In genomic region chr19:6242281-6242680, GRCm38 (mm10) we compare ENCODE assay signal across 8 mouse cellular contexts. TPM values are rescaled to one million over a fixed set of nuclear protein-coding genes. Genes with fewer than 3 reads are reported as not detected.
DNase-seq lines count a peak whose midpoint lies in the region; ATAC-seq and TF ChIP-seq lines count a peak whose summit lies in the region.

No protein-coding gene starts in this region.

- H3K36me3 ChIP-seq in forebrain, embryonic 14.5 days (ENCODE audit: control insufficient read depth, insufficient read depth, low read length) = peaks cover 14% of the 10 kb centered on the region
- H3K36me3 ChIP-seq in intestine, embryonic 14.5 days (ENCODE audit: control insufficient read depth, insufficient read depth, low read length) = peaks cover 29% of the 10 kb centered on the region
- peaks cover 31% of the 10 kb centered on the region for H3K36me3 ChIP-seq in liver, postnatal 0 days (replicated peaks; ENCODE audit: insufficient read depth, low read length)
- peaks cover 5% of the 10 kb centered on the region; the same call in 1 of the 2 replicates for H3K36me3 ChIP-seq in neural tube, embryonic 11.5 days (ENCODE audit: control insufficient read depth, insufficient read depth, low read length)

- H3K9me3 ChIP-seq in forebrain, embryonic 14.5 days (replicated peaks; ENCODE audit: control insufficient read depth, low read length) = no peaks in the 10 kb centered on the region
- no peaks in the 10 kb centered on the region for H3K9me3 ChIP-seq in intestine, embryonic 14.5 days (ENCODE audit: control insufficient read depth, low read length)
- H3K9me3 ChIP-seq in liver, postnatal 0 days (ENCODE audit: low read length) = no peaks in the 10 kb centered on the region
- H3K9me3 ChIP-seq in neural tube, embryonic 11.5 days (ENCODE audit: control insufficient read depth, low read length) = no peaks in the 10 kb centered on the region

- no peak for TF ChIP-seq EP300 in liver, postnatal 0 days (IDR thresholded peaks at IDR 0.05; ENCODE audit: low read depth)

- H3K27me3 ChIP-seq in forebrain, embryonic 14.5 days (replicated peaks; ENCODE audit: control insufficient read depth, insufficient read depth, low read length) = no peaks in the 10 kb centered on the region
- H3K27me3 ChIP-seq in intestine, embryonic 14.5 days (replicated peaks; ENCODE audit: control insufficient read depth, insufficient read depth, low read length) = no peaks in the 10 kb centered on the region
- no peaks in the 10 kb centered on the region for H3K27me3 ChIP-seq in liver, postnatal 0 days (ENCODE audit: insufficient read depth, low read length)
- H3K27me3 ChIP-seq in neural tube, embryonic 11.5 days (ENCODE audit: control insufficient read depth, insufficient read depth, low read length) = no peaks in the 10 kb centered on the region

- H3K4me1 ChIP-seq in forebrain, embryonic 14.5 days (ENCODE audit: control insufficient read depth, insufficient read depth, low read length) = peaks cover 7% of the 10 kb centered on the region
- H3K4me1 ChIP-seq in intestine, embryonic 14.5 days (replicated peaks; ENCODE audit: control insufficient read depth, insufficient read depth, low read length) = peaks cover 10% of the 10 kb centered on the region
- H3K4me1 ChIP-seq in liver, postnatal 0 days (ENCODE audit: insufficient read depth) = peaks cover 32% of the 10 kb centered on the region
- H3K4me1 ChIP-seq in neural tube, embryonic 11.5 days (ENCODE audit: control insufficient read depth, insufficient read depth, low read length) = peaks cover 4% of the 10 kb centered on the region; the same call in 1 of the 2 replicates

- DNase-seq in heart, adult 11 months = peak; percentile 98
- no peak for DNase-seq in heart, adult 8-10 months (ENCODE audit: low spot score)
- peak; percentile 15 for DNase-seq in brain, embryonic 14.5 days (ENCODE audit: low read depth)
- DNase-seq in forebrain, embryonic 14.5 days (ENCODE audit: low spot score) = peak; percentile 13
- peak; percentile 68 for DNase-seq in intestine, embryonic 14.5 days (ENCODE audit: low spot score)
- peak; percentile 83 for DNase-seq in liver, postnatal 0 days
- no peak for DNase-seq in neural tube, embryonic 11.5 days (ENCODE audit: low spot score)
- peak; percentile 65 for DNase-seq in thymus, postnatal 4 days

- H3K9ac ChIP-seq in forebrain, embryonic 14.5 days (ENCODE audit: low read length) = peak overlapping the region; percentile 89
- H3K9ac ChIP-seq in intestine, embryonic 14.5 days (ENCODE audit: low read length) = peak overlapping the region; percentile 82
- peak overlapping the region; percentile 93 for H3K9ac ChIP-seq in liver, postnatal 0 days (replicated peaks)
- peak overlapping the region; percentile 81 for H3K9ac ChIP-seq in neural tube, embryonic 11.5 days (ENCODE audit: low read length)

- peak overlapping the region; percentile 87 for H3K4me3 ChIP-seq in forebrain, embryonic 14.5 days (ENCODE audit: low read depth, low read length)
- peak overlapping the region; percentile 94 for H3K4me3 ChIP-seq in intestine, embryonic 14.5 days (ENCODE audit: low read depth, low read length)
- H3K4me3 ChIP-seq in liver, postnatal 0 days (ENCODE audit: low read depth, low read length) = peak overlapping the region; percentile 82
- peak overlapping the region; percentile 79 for H3K4me3 ChIP-seq in neural tube, embryonic 11.5 days (ENCODE audit: low read depth, low read length)

- H3K27ac ChIP-seq in forebrain, embryonic 14.5 days (ENCODE audit: low read depth, low read length) = no peak overlapping the region
- H3K27ac ChIP-seq in intestine, embryonic 14.5 days (ENCODE audit: low read depth) = peak overlapping the region; percentile 62; the same call in 1 of the 2 replicates
- H3K27ac ChIP-seq in liver, postnatal 0 days (ENCODE audit: low read depth) = peak overlapping the region; percentile 98
- H3K27ac ChIP-seq in neural tube, embryonic 11.5 days (ENCODE audit: low read depth, low read length) = no peak overlapping the region

- peak overlapping the region; percentile 88 for H3K4me2 ChIP-seq in forebrain, embryonic 14.5 days (ENCODE audit: low read length)
- H3K4me2 ChIP-seq in intestine, embryonic 14.5 days (ENCODE audit: low read length) = peak overlapping the region; percentile 86
- H3K4me2 ChIP-seq in liver, postnatal 0 days (ENCODE audit: low read depth, low read length) = peak overlapping the region; percentile 78
- peak overlapping the region; percentile 76 for H3K4me2 ChIP-seq in neural tube, embryonic 11.5 days (ENCODE audit: low read depth)

- no peak for ATAC-seq in forebrain, embryonic 14.5 days
- peak; percentile 29 for ATAC-seq in intestine, embryonic 14.5 days (replicated peaks; ENCODE audit: low FRiP score, low TSS enrichment, low read depth)
- peak; percentile 65 for ATAC-seq in liver, postnatal 0 days
- ATAC-seq in neural tube, embryonic 11.5 days (ENCODE audit: insufficient read depth, low FRiP score, low TSS enrichment) = no peak

- WGBS in forebrain, embryonic 14.5 days = 1% methylated on average over 4 of the region's 4 CpGs
- WGBS in intestine, embryonic 14.5 days = 2% methylated on average over 4 of the region's 4 CpGs
- WGBS in liver, postnatal 0 days (ENCODE audit: insufficient replicate concordance) = 0% methylated on average over 4 of the region's 4 CpGs
- WGBS in neural tube, embryonic 11.5 days = 2% methylated on average over 4 of the region's 4 CpGs

- no peak for TF ChIP-seq POLR2A in brain, embryonic 14.5 days (IDR thresholded peaks at IDR 0.05; ENCODE audit: borderline replicate concordance, extremely low read depth, insufficient read depth, insufficient read length, poor library complexity, severe bottlenecking)

- TF ChIP-seq CTCF in brain, embryonic 14.5 days (IDR thresholded peaks at IDR 0.05; ENCODE audit: borderline replicate concordance, extremely low read depth, insufficient read depth, insufficient read length) = no peak
- TF ChIP-seq CTCF in liver, postnatal 0 days (IDR thresholded peaks at IDR 0.05; ENCODE audit: low read depth) = no peak

RNA-seq across cellular contexts. Expression of gene Atg2a, which starts 0.8 kb away (rescaled TPM):
- total RNA-seq in heart, adult 8-10 months (2022) = 10 to 100 TPM; 22.3 to 28.0 (median 25.8) TPM
- 21.8 and 28.9 TPM in 2 replicates for polyA plus RNA-seq in brain, embryonic 14.5 days (2012; rRNA removed)
- polyA plus RNA-seq in forebrain, embryonic 14.5 days (2014; fragmentation: Nextera tagmentation; extraction: Ambion mirVana) = 7.9 and 9.6 TPM in 2 replicates
- polyA plus RNA-seq in intestine, embryonic 14.5 days (2014; fragmentation: Nextera tagmentation; extraction: Ambion mirVana) = 11.6 and 12.9 TPM in 2 replicates
- polyA plus RNA-seq in liver, postnatal 0 days (2015; fragmentation: Nextera tagmentation; extraction: Ambion mirVana) = 3.4 and 3.8 TPM in 2 replicates
- 13.3 and 13.8 TPM in 2 replicates for polyA plus RNA-seq in neural tube, embryonic 11.5 days (2014; fragmentation: Nextera tagmentation; extraction: Ambion mirVana)

RNA-seq across cellular contexts. Expression of gene Ppp2r5b, which starts 6.6 kb away (rescaled TPM):
- 10 to 100 TPM; 32.9 to 35.9 (median 34.4) TPM for total RNA-seq in heart, adult 8-10 months (2022)
- polyA plus RNA-seq in brain, embryonic 14.5 days (2012; rRNA removed) = 121 and 133 TPM in 2 replicates
- polyA plus RNA-seq in forebrain, embryonic 14.5 days (2014; fragmentation: Nextera tagmentation; extraction: Ambion mirVana) = 74.3 and 98.9 TPM in 2 replicates
- 24.1 and 27.5 TPM in 2 replicates for polyA plus RNA-seq in intestine, embryonic 14.5 days (2014; fragmentation: Nextera tagmentation; extraction: Ambion mirVana)
- polyA plus RNA-seq in liver, postnatal 0 days (2015; fragmentation: Nextera tagmentation; extraction: Ambion mirVana) = 3.2 and 3.8 TPM in 2 replicates
- polyA plus RNA-seq in neural tube, embryonic 11.5 days (2014; fragmentation: Nextera tagmentation; extraction: Ambion mirVana) = 47.4 and 61.2 TPM in 2 replicates

RNA-seq across cellular contexts. Expression of gene Gpha2, which starts 16.1 kb away (rescaled TPM):
- total RNA-seq in heart, adult 8-10 months (2022) = not detected
- polyA plus RNA-seq in brain, embryonic 14.5 days (2012; rRNA removed) = 0.22 TPM in 1 of 2 replicates, not detected in the other
- 0.30 TPM in 1 of 2 replicates, not detected in the other for polyA plus RNA-seq in forebrain, embryonic 14.5 days (2014; fragmentation: Nextera tagmentation; extraction: Ambion mirVana)
- 0.53 and 1.1 TPM in 2 replicates for polyA plus RNA-seq in intestine, embryonic 14.5 days (2014; fragmentation: Nextera tagmentation; extraction: Ambion mirVana)
- not detected in 2 replicates for polyA plus RNA-seq in liver, postnatal 0 days (2015; fragmentation: Nextera tagmentation; extraction: Ambion mirVana)
- polyA plus RNA-seq in neural tube, embryonic 11.5 days (2014; fragmentation: Nextera tagmentation; extraction: Ambion mirVana) = 0.44 and 0.87 TPM in 2 replicates

RNA-seq across cellular contexts. Expression of gene Ehd1, which starts 34.2 kb away (rescaled TPM):
- total RNA-seq in heart, adult 8-10 months (2022) = 10 to 100 TPM; 88.7 to 99.1 (median 92.3) TPM
- 200 and 212 TPM in 2 replicates for polyA plus RNA-seq in brain, embryonic 14.5 days (2012; rRNA removed)
- polyA plus RNA-seq in forebrain, embryonic 14.5 days (2014; fragmentation: Nextera tagmentation; extraction: Ambion mirVana) = 71.3 and 79.8 TPM in 2 replicates
- 46.9 and 47.7 TPM in 2 replicates for polyA plus RNA-seq in intestine, embryonic 14.5 days (2014; fragmentation: Nextera tagmentation; extraction: Ambion mirVana)
- 36.4 and 36.9 TPM in 2 replicates for polyA plus RNA-seq in liver, postnatal 0 days (2015; fragmentation: Nextera tagmentation; extraction: Ambion mirVana)
- 71.9 and 82.2 TPM in 2 replicates for polyA plus RNA-seq in neural tube, embryonic 11.5 days (2014; fragmentation: Nextera tagmentation; extraction: Ambion mirVana)

RNA-seq across cellular contexts. Expression of gene Majin, which starts 58.1 kb away (rescaled TPM):
- not detected for total RNA-seq in heart, adult 8-10 months (2022)
- polyA plus RNA-seq in brain, embryonic 14.5 days (2012; rRNA removed) = 0.05 TPM in 1 of 2 replicates, not detected in the other
- polyA plus RNA-seq in forebrain, embryonic 14.5 days (2014; fragmentation: Nextera tagmentation; extraction: Ambion mirVana) = not detected in 2 replicates
- not detected in 2 replicates for polyA plus RNA-seq in intestine, embryonic 14.5 days (2014; fragmentation: Nextera tagmentation; extraction: Ambion mirVana)
- not detected in 2 replicates for polyA plus RNA-seq in liver, postnatal 0 days (2015; fragmentation: Nextera tagmentation; extraction: Ambion mirVana)
- polyA plus RNA-seq in neural tube, embryonic 11.5 days (2014; fragmentation: Nextera tagmentation; extraction: Ambion mirVana) = not detected in 2 replicates

Comparison
In these comparisons a context has a peak if more than half of its experiments do, and no peak if none do; other contexts are left out.
1. DNase-seq: peak in heart, adult 11 months (single experiment), brain, embryonic 14.5 days (single experiment), forebrain, embryonic 14.5 days (single experiment), intestine, embryonic 14.5 days (single experiment), liver, postnatal 0 days (single experiment) and thymus, postnatal 4 days (single experiment); none in heart, adult 8-10 months (single experiment) and neural tube, embryonic 11.5 days (single experiment).
2. ATAC-seq: peak in intestine, embryonic 14.5 days (single experiment) and liver, postnatal 0 days (single experiment); none in forebrain, embryonic 14.5 days (single experiment) and neural tube, embryonic 11.5 days (single experiment).
3. H3K27ac ChIP-seq: peak in intestine, embryonic 14.5 days (single experiment) and liver, postnatal 0 days (single experiment); none in forebrain, embryonic 14.5 days (single experiment) and neural tube, embryonic 11.5 days (single experiment).
4. Peak in every context shown above with its lines, with median percentiles within 50 percentile points of each other: H3K4me2 ChIP-seq, H3K4me3 ChIP-seq and H3K9ac ChIP-seq.